In genomic region chr9:66604349-66605206, GRCm38 (mm10) we compare ENCODE assay signal across 20 mouse cellular contexts. TPM values are rescaled to one million over a fixed set of nuclear protein-coding genes. Genes with fewer than 3 reads are reported as not detected.
DNase-seq lines count a peak whose midpoint lies in the region; ATAC-seq lines count a peak whose summit lies in the region.
"Had no signal": no experiment of that assay in that cellular context is flagged by ENCODE, and none has a peak within 500 bp of the region (broad histone marks: within the 10 kb centered on the region; RNA-seq: fewer than 3 reads in every experiment).

No protein-coding gene starts in this region.

- peaks cover 37% of the 10 kb centered on the region for H3K4me1 ChIP-seq in liver, embryonic 13.5 days (replicated peaks)

- WGBS in liver, embryonic 13.5 days (ENCODE audit: insufficient replicate concordance) = 49% methylated on average over 8 of the region's 8 CpGs

- peak; percentile 83 for DNase-seq in heart, adult 11 months
- no peak for DNase-seq in heart, postnatal 10 days
- DNase-seq in kidney, postnatal 36 days = peak; percentile 39 to 49
- no peak for DNase-seq in kidney, postnatal 4 days
- no peak for DNase-seq in liver, embryonic 13.5 days
- DNase-seq in testis, postnatal 10 days (ENCODE audit: low spot score) = peak; percentile 34
- DNase-seq in gastrocnemius, adult 8-10 months (ENCODE audit: low spot score in 2 of 2) = no peak
- no peak for DNase-seq in cerebellum, postnatal 4 days (ENCODE audit: low spot score in 2 of 2)
- DNase-seq: cerebellum, adult 8-10 months; left cerebral cortex, postnatal 4 days; lung, adult 18-20 months; lung, postnatal 14 days; spleen, adult 18-20 months had no signal

- no peak overlapping the region for H3K4me3 ChIP-seq in liver, embryonic 13.5 days (replicated peaks)
- H3K4me3 ChIP-seq: heart, embryonic 12.5 days; hindbrain, embryonic 13.5 days; midbrain, embryonic 13.5 days; neural tube, embryonic 12.5 days had no signal

- no peak overlapping the region for H3K4me2 ChIP-seq in liver, embryonic 13.5 days
- H3K4me2 ChIP-seq: heart, embryonic 12.5 days; hindbrain, embryonic 13.5 days; midbrain, embryonic 13.5 days; neural tube, embryonic 12.5 days had no signal

- ATAC-seq in liver, embryonic 13.5 days (ENCODE audit: low read depth) = no peak; the same call in 1 of the 2 replicates
- ATAC-seq: forebrain, embryonic 14.5 days; midbrain, embryonic 13.5 days had no signal

- no peaks in the 10 kb centered on the region for H3K27me3 ChIP-seq in liver, embryonic 13.5 days
- H3K27me3 ChIP-seq: CH12.LX; hindbrain, embryonic 13.5 days; midbrain, embryonic 13.5 days; neural tube, embryonic 12.5 days had no signal

- peak overlapping the region; percentile 25; the same call in 1 of the 2 replicates for H3K27ac ChIP-seq in liver, embryonic 13.5 days
- H3K27ac ChIP-seq: hindbrain, embryonic 13.5 days; kidney, postnatal 0 days; midbrain, embryonic 13.5 days; neural tube, embryonic 12.5 days had no signal

- H3K9me3 ChIP-seq in liver, embryonic 13.5 days (replicated peaks) = no peaks in the 10 kb centered on the region
- H3K9me3 ChIP-seq: heart, embryonic 12.5 days; hindbrain, embryonic 13.5 days; midbrain, embryonic 13.5 days; neural tube, embryonic 12.5 days had no signal

- intact Hi-C loops in heart, postnatal 10 days (cut with DNase I) = no loop called here

- no peak overlapping the region for H3K9ac ChIP-seq in liver, embryonic 13.5 days
- H3K9ac ChIP-seq: heart, embryonic 12.5 days; hindbrain, embryonic 13.5 days; midbrain, embryonic 13.5 days; neural tube, embryonic 12.5 days had no signal

- no peaks in the 10 kb centered on the region for H3K36me3 ChIP-seq in liver, embryonic 13.5 days
- H3K36me3 ChIP-seq: heart, embryonic 12.5 days; hindbrain, embryonic 13.5 days; midbrain, embryonic 13.5 days; neural tube, embryonic 12.5 days had no signal

RNA-seq across cellular contexts. Expression of gene Usp3, which starts 11.6 kb away (rescaled TPM):
- 10 to 100 TPM; 29.8 to 33.9 TPM for total RNA-seq in heart, postnatal 10 days (2021)
- 15.4 and 18.8 TPM in 2 replicates for polyA plus RNA-seq in liver, embryonic 13.5 days (2015; fragmentation: Nextera tagmentation; extraction: Ambion mirVana)
- 10 to 100 TPM; 11.4 to 20.8 (median 13.5) TPM for total RNA-seq in gastrocnemius, adult 8-10 months (2022)

Comparison
In these comparisons a context has a peak if more than half of its experiments do, and no peak if none do; other contexts are left out.
1. DNase-seq: peak in heart, adult 11 months (single experiment), kidney, postnatal 36 days (2 of 2) and testis, postnatal 10 days (single experiment); none in heart, postnatal 10 days (0 of 2), kidney, postnatal 4 days (0 of 2), liver, embryonic 13.5 days (single experiment), gastrocnemius, adult 8-10 months (0 of 2) and cerebellum, postnatal 4 days (0 of 2).